Mouse (Mus musculus) C2C12 (cell line): Measurements from ENCODE around the gene Mex3d. TPM values are rescaled to one million over a fixed set of nuclear protein-coding genes. Genes with fewer than 3 reads are reported as not detected.

Experiments
- H3K27me3 ChIP-seq: one replicate; pipeline ENCODE4 v1.6.1; 2011; ENCODE audit not compliant: control insufficient read depth, insufficient read depth, insufficient read length
- H3K36me3 ChIP-seq: one replicate; pipeline ENCODE4 v1.6.1; 2011; ENCODE audit not compliant: control insufficient read depth, insufficient read depth
- H3K4me3 ChIP-seq: one replicate; pipeline ENCODE4 v1.5.1; 2011; ENCODE audit warnings: mild to moderate bottlenecking, control low read depth; ENCODE audit not compliant: poor library complexity, insufficient read depth, severe bottlenecking
- H3K79me2 ChIP-seq: one replicate; pipeline ENCODE4 v1.6.1; 2011; ENCODE audit not compliant: control insufficient read depth, insufficient read depth
- H3K79me3 ChIP-seq: one replicate; pipeline ENCODE4 v1.6.1; 2011; ENCODE audit warnings: low read depth, control low read depth
- H3ac ChIP-seq: one replicate; pipeline ENCODE3; 2011; ENCODE audit warnings: low read depth; ENCODE audit not compliant: control insufficient read depth, insufficient read length
- CEBPB ChIP-seq: IDR thresholded peaks from one replicate; pipeline ENCODE4 v1.6.1; 2011; ENCODE audit warnings: low read depth, mild to moderate bottlenecking, control low read depth, moderate library complexity
- CTCF ChIP-seq: IDR thresholded peaks from one replicate; pipeline ENCODE4 v1.5.1; 2011; ENCODE audit not compliant: control insufficient read depth, insufficient read depth, insufficient read length
- FOSL1 ChIP-seq: IDR thresholded peaks from one replicate; pipeline ENCODE4 v1.8.0; 2011; ENCODE audit warnings: mild to moderate bottlenecking, low read length; ENCODE audit not compliant: poor library complexity, insufficient read depth, severe bottlenecking
- MAX ChIP-seq: IDR thresholded peaks from one replicate; pipeline ENCODE4 v1.6.1; 2011; ENCODE audit warnings: mild to moderate bottlenecking, control low read depth
- MYOD1 ChIP-seq: IDR thresholded peaks from one replicate; pipeline ENCODE4 v1.6.1; 2011; ENCODE audit warnings: low read depth; ENCODE audit not compliant: control insufficient read depth, insufficient read length
- MYOG ChIP-seq: IDR thresholded peaks from one replicate; pipeline ENCODE4 v1.6.1; 2011; ENCODE audit not compliant: control insufficient read depth, insufficient read length; ENCODE audit errors: extremely low read depth
- USF1 ChIP-seq: IDR thresholded peaks from one replicate; pipeline ENCODE4 v1.6.1; 2011; ENCODE audit warnings: low read depth, mild to moderate bottlenecking, control low read depth, moderate library complexity
- polyA plus RNA-seq: library from polyadenylated mRNA; unstranded; fragments of >200 nt; fragmentation: generic; extraction: Trizol; gene quantifications from one replicate; pipeline ENCODE4 v1.2.1, GENCODE M21; 2012; ENCODE audit warnings: missing spikeins

The Mex3d gene
- polyA plus RNA-seq, 1 experiment, result 37.4 TPM

DNA sequence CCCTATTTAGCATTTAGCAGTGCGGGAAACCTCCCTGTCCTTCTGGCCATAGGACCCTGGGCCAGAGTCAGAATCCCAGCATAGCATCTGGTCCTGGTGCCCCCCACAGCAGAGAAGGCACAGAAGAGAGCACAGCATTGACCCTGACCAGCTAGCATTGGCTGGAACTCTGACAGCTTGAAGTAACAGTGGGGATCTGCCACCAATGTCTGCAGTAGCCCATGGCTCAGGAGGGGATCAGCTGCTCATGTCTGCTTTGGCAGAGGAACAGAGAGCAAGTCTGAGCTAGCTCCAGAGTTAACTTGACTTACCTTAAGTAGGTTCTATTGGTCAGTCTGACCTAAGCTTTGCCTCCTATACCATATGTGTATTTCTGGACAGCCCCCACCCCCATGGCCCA lies 30.4 kb upstream of the Mex3d start:
- peaks cover 89% of the 10 kb centered on the region for H3K36me3 ChIP-seq

DNA sequence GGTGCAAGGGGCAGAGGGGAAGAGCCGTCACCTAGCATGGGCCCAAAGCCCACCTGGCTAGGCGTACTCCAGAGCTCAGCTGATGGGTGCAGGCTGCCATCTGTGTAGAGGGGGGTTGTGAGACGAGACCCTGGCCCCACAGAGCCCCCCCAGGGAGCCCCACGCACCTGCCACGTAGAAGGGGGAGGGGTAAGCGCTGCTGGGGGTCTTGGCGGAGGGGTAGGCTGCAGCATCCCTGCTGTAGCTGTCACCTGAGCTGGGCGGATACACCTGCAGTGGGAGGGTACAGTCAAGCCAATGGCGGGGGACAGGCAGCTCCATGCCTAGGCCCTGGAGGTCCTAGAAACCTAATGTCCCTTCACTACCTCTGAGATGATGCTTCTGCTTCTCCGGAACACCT lies 29.9 kb upstream of the Mex3d start:
- TF ChIP-seq USF1 (no peak), FOSL1 (no peak), MAX (no peak)
- H3K36me3 ChIP-seq, result peaks cover 89% of the 10 kb centered on the region
- H3K79me2 ChIP-seq, result no peaks in the 10 kb centered on the region
- no peak overlapping the region for H3ac ChIP-seq
- no peaks in the 10 kb centered on the region for H3K79me3 ChIP-seq
- H3K4me3 ChIP-seq, result no peak overlapping the region
- H3K27me3 ChIP-seq, result no peaks in the 10 kb centered on the region

More for the DNA sequence above, 30.4 kb upstream of the Mex3d start:
- H3ac ChIP-seq, result no peak overlapping the region
- H3K4me3 ChIP-seq, result no peak overlapping the region
- no peaks in the 10 kb centered on the region for H3K27me3 ChIP-seq
- no peaks in the 10 kb centered on the region for H3K79me3 ChIP-seq
- H3K79me2 ChIP-seq, result peaks cover 4% of the 10 kb centered on the region
- no peak for TF ChIP-seq CTCF
- TF ChIP-seq FOSL1, result no peak
- no peak for TF ChIP-seq CEBPB
- no peak for TF ChIP-seq MYOG
- TF ChIP-seq USF1, result no peak
- no peak for TF ChIP-seq MAX
- no peak for TF ChIP-seq MYOD1

DNA sequence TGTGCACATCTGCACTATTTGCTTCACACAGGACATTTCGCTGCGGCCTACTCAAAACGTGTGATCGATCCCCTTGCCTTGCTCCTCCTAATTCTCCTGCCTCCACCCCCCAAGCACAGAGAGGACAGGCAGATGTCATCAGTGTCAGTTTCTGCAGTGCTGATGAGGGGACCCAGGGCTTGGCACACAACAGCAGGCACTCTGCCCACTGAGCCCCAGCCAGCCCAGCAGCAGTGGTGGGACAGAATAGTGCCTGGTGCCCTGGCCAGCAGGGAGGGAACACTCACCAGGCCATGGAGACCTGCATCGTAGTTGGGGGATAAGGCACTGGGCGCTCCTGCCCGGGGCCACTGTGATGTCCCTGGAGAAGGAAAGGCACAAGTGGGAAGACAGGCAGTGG lies 28.1 kb upstream of the Mex3d start:
- no peak overlapping the region for H3ac ChIP-seq
- no peaks in the 10 kb centered on the region for H3K79me3 ChIP-seq
- no peaks in the 10 kb centered on the region for H3K79me2 ChIP-seq
- H3K4me3 ChIP-seq, result no peak overlapping the region
- no peaks in the 10 kb centered on the region for H3K27me3 ChIP-seq
- H3K36me3 ChIP-seq, result peaks cover 93% of the 10 kb centered on the region
- TF ChIP-seq CEBPB (no peak), USF1 (no peak), MAX (no peak), MYOG (no peak), CTCF (no peak), MYOD1 (no peak), FOSL1 (no peak)

DNA sequence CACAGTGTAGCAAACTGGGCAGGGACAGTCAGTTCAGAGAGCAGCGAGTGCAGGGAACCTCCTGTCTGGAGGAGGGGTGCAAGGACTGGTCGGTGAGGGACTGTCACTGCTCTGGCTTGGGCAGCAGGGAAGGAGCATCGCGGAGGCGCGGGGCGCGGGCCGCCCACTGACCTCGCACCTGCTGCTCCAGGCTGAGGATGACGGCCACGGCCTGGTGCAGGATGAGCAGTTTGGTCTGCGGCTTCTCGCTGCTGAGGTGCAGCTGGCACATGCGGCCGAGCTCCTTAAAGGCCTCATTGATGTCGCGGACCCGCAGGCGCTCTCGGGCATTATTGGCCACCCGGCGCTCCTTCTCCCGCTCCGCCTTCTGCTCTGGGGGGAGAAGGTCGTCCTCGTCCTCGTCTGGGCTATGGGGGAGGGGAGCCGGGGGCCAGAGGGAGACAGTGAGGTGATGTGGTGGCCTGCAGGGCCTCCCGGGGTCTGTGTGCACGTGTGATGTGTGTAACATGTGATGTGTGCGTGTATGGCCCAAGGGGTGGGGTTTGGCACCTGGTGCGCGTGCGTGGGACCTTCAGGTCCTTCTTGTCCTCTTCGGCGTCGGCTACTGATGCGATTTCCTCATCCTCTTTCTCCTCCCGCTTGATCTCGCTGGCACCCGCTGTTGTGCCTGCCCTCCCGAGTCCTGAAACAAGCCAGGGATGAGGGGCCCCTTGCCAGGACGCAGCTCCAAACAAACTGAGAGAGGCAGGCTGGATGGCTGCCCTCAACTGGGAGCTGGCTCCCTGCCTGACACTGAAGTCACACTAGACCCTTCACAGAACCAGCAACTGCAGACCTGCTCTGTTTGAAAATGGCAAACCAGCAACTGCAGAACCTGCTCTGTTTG lies 25.4 kb upstream of the Mex3d start:
- H3K79me2 ChIP-seq, result no peaks in the 10 kb centered on the region
- H3K27me3 ChIP-seq, result no peaks in the 10 kb centered on the region
- H3K4me3 ChIP-seq, result no peak overlapping the region

DNA sequence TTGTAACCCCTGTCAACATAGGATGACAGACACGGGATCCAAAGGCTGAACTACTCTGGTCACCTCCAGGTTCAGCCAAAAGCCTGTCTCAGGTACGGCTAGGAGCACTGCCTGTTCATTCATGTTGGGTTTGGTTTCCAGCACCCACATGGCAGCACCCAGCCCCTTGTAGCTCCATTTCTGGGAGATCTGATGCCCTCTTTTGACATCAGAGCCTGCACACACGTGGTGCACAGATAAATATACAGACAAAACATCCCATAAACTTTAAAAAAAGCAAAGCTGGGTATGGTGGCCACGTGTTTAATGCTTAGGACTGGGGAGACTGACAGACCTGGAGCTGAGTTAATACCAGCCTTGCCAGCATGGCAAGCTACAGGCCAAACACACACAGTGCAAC lies 20.5 kb upstream of the Mex3d start:
- H3K27me3 ChIP-seq, result no peaks in the 10 kb centered on the region
- no peak overlapping the region for H3ac ChIP-seq
- H3K36me3 ChIP-seq, result peaks cover 47% of the 10 kb centered on the region
- H3K79me2 ChIP-seq, result peaks cover 35% of the 10 kb centered on the region
- peaks cover 29% of the 10 kb centered on the region for H3K79me3 ChIP-seq
- no peak overlapping the region for H3K4me3 ChIP-seq
- TF ChIP-seq USF1, result no peak
- no peak for TF ChIP-seq FOSL1
- no peak for TF ChIP-seq MYOD1
- no peak for TF ChIP-seq MAX
- TF ChIP-seq CEBPB, result no peak
- TF ChIP-seq MYOG, result no peak
- TF ChIP-seq CTCF, result no peak

More for the DNA sequence above, 25.4 kb upstream of the Mex3d start:
- TF ChIP-seq MYOG, result no peak
- no peak for TF ChIP-seq FOSL1
- no peak for TF ChIP-seq CTCF
- no peak for TF ChIP-seq MYOD1
- TF ChIP-seq CEBPB, result no peak
- Histone ChIP-seq H3ac (no peak overlapping the region), H3K79me3 (no peaks in the 10 kb centered on the region), H3K36me3 (peaks cover 77% of the 10 kb centered on the region)
